28 mouse cellular contexts compared by ENCODE assay signal in the genomic region with DNA sequence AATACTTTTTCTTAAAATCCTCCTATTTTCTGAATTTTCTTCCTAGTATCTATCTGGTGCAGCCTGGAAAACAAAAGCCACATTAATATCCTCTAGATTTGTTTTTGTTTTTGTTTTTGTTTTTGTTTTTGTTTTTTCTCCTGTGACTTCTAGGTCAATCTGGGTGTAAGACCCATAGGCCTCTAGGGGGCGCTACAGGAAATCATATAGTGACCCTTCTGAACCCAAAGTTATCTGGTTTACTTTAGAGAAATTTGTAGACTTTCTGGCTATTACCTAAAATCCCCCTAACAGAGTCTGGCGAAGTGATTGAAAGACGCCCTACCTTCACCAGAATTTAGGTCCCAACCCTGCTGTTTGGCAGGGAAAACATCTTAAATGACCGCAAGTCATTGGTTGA. TPM values are rescaled to one million over a fixed set of nuclear protein-coding genes. Genes with fewer than 3 reads are reported as not detected.
A peak's percentile ranks its signal among the peaks of the same experiment; 100 is the strongest.
DNase-seq lines count a peak whose midpoint lies in the region; ATAC-seq and TF ChIP-seq lines count a peak whose summit lies in the region.
"Had no signal": no experiment of that assay in that cellular context is flagged by ENCODE, and none has a peak within 500 bp of the region (broad histone marks: within the 10 kb centered on the region; RNA-seq: fewer than 3 reads in every experiment).

No protein-coding gene starts in this region.

- no peak for DNase-seq in gastrocnemius, adult 2 months
- DNase-seq in gastrocnemius, postnatal 4 days (ENCODE audit: low spot score in 2 of 2), result no peak
- DNase-seq in left cerebral cortex, adult 2 months (ENCODE audit: extremely low spot score in 1 of 2, low spot score in 2 of 2), result no peak
- DNase-seq in left cerebral cortex, adult 9 months (ENCODE audit: low spot score in 2 of 2), result no peak
- peak; percentile 45 for DNase-seq in R1 (ENCODE audit: low read depth, low spot score)
- no peak for DNase-seq in adrenal gland, postnatal 4 days (ENCODE audit: low spot score in 2 of 2)
- no peak for DNase-seq in midbrain, embryonic 11.5 days (ENCODE audit: low spot score, missing footprints)
- DNase-seq: adrenal gland, adult 8-10 months; adrenal gland, postnatal 36 days; cerebellum, adult 11 months; cerebellum, adult 8-10 months; cerebellum, postnatal 14 days; gastrocnemius, postnatal 14 days; heart, adult 18-20 months; heart, postnatal 36 days had no signal

- TF ChIP-seq CTCF in gastrocnemius, adult 2 months (IDR thresholded peaks at IDR 0.05), result peak; percentile 31
- TF ChIP-seq CTCF in left cerebral cortex, adult 2 months (IDR thresholded peaks at IDR 0.05), result peak; percentile 20

- H3K36me3 ChIP-seq in midbrain, embryonic 11.5 days (ENCODE audit: control insufficient read depth, insufficient read depth, low read length), result no peaks in the 10 kb centered on the region
- H3K36me3 ChIP-seq: embryonic facial prominence, embryonic 13.5 days; forebrain, embryonic 12.5 days; heart, embryonic 12.5 days; hindbrain, embryonic 15.5 days had no signal

- intact Hi-C loops in gastrocnemius, adult 2 months (cut with DNase I), result no loop called here
- intact Hi-C loops in left cerebral cortex, adult 2 months (cut with DNase I), result no loop called here

- no peak overlapping the region for H3K27ac ChIP-seq in gastrocnemius, adult 2 months
- no peak overlapping the region for H3K27ac ChIP-seq in left cerebral cortex, adult 2 months
- H3K27ac ChIP-seq in midbrain, embryonic 11.5 days (ENCODE audit: low read depth, low read length), result no peak overlapping the region
- H3K27ac ChIP-seq: embryonic facial prominence, embryonic 13.5 days; forebrain, embryonic 12.5 days; hindbrain, embryonic 15.5 days had no signal

- WGBS in midbrain, embryonic 11.5 days, result 73% methylated on average over 4 of the region's 4 CpGs

- H3K27me3 ChIP-seq in midbrain, embryonic 11.5 days (ENCODE audit: control insufficient read depth, insufficient read depth, low read length), result no peaks in the 10 kb centered on the region
- H3K27me3 ChIP-seq: embryonic facial prominence, embryonic 13.5 days; forebrain, embryonic 12.5 days; heart, embryonic 12.5 days; hindbrain, embryonic 15.5 days had no signal

- no peaks in the 10 kb centered on the region for H3K9me3 ChIP-seq in midbrain, embryonic 11.5 days (ENCODE audit: control insufficient read depth, low read length)
- H3K9me3 ChIP-seq: embryonic facial prominence, embryonic 13.5 days; forebrain, embryonic 12.5 days; heart, embryonic 12.5 days; hindbrain, embryonic 15.5 days had no signal

- H3K9ac ChIP-seq in midbrain, embryonic 11.5 days (ENCODE audit: low read length), result no peak overlapping the region
- H3K9ac ChIP-seq: embryonic facial prominence, embryonic 13.5 days; forebrain, embryonic 12.5 days; heart, embryonic 12.5 days; hindbrain, embryonic 15.5 days had no signal

- ATAC-seq in midbrain, embryonic 11.5 days (ENCODE audit: low FRiP score), result no peak
- ATAC-seq: forebrain, embryonic 16.5 days; intestine, embryonic 16.5 days had no signal

- no peaks in the 10 kb centered on the region for H3K4me1 ChIP-seq in midbrain, embryonic 11.5 days (ENCODE audit: control insufficient read depth, insufficient read depth, low read length)
- H3K4me1 ChIP-seq: embryonic facial prominence, embryonic 13.5 days; forebrain, embryonic 12.5 days; heart, embryonic 12.5 days; hindbrain, embryonic 15.5 days had no signal

- H3K4me2 ChIP-seq in midbrain, embryonic 11.5 days, result no peak overlapping the region
- H3K4me2 ChIP-seq: embryonic facial prominence, embryonic 13.5 days; forebrain, embryonic 12.5 days; heart, embryonic 12.5 days; hindbrain, embryonic 15.5 days had no signal

- no peak overlapping the region for H3K4me3 ChIP-seq in gastrocnemius, adult 2 months
- no peak overlapping the region for H3K4me3 ChIP-seq in left cerebral cortex, adult 2 months
- no peak overlapping the region for H3K4me3 ChIP-seq in midbrain, embryonic 11.5 days (ENCODE audit: low read depth, low read length)
- H3K4me3 ChIP-seq: embryonic facial prominence, embryonic 13.5 days; forebrain, embryonic 12.5 days; heart, embryonic 12.5 days; hindbrain, embryonic 15.5 days had no signal

RNA-seq across cellular contexts. Expression of gene Ces1h, which starts 35.9 kb away (rescaled TPM):
- total RNA-seq in gastrocnemius, adult 2 months (2021), result not detected
- not detected for total RNA-seq in gastrocnemius, postnatal 4 days (2021)
- not detected for total RNA-seq in left cerebral cortex, adult 2 months (2021)
- not detected for total RNA-seq in adrenal gland, postnatal 4 days (2021)
- 0.10 TPM in 1 of 2 replicates, not detected in the other for polyA plus RNA-seq in midbrain, embryonic 11.5 days (2014; fragmentation: Nextera tagmentation; extraction: Ambion mirVana)
- total RNA-seq: adrenal gland, adult 8-10 months; adrenal gland, postnatal 36 days; common myeloid progenitor, adult 5-6 weeks; ES-E14; gastrocnemius, postnatal 14 days; heart, adult 18-20 months; heart, postnatal 36 days had no signal
- polyA plus RNA-seq: brain, embryonic 14.5 days; C2C12; embryonic facial prominence, embryonic 13.5 days; forebrain, embryonic 12.5 days; forebrain, embryonic 16.5 days; frontal cortex, adult 2 months; heart, embryonic 12.5 days; heart, embryonic 16.5 days; hindbrain, embryonic 11.5 days; hindbrain, embryonic 15.5 days; intestine, embryonic 16.5 days had no signal
